Mouse (Mus musculus): ENCODE results near the gene Mus81.

- TF ChIP-seq CTCF (IDR thresholded peaks at IDR 0.05; ENCODE audit: borderline replicate concordance, insufficient read depth, low read depth, low read length) (no peak), POLR2A (IDR thresholded peaks at IDR 0.05; ENCODE audit: borderline replicate concordance, insufficient read depth, low read length) (no peak)
Observed at GRCm38 (mm10) chr19:5473720-5474119, 14.5 kb downstream of the Mus81 start, which contains the start of gene Efemp2.

All from cerebellum, adult 2 months (tissue).